In the genomic region with DNA sequence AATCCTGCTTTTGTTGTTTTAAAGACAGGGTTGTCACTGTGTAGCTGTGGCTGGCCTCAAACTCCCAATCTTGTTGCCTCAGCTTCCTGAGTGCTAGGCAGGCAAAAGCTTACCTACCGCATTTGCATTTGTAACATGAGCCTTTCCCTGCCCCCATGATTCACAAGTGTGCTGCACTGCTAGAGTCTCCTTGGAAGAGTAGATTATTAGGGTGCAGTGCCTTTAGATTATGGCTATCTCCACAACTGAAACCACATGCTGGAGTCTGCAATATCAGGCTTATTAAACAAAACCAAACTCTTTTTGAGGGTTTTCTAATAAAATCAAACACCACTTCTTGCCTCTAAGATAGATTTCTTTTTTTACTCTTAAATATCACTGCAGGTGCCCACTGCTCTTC, we compare ENCODE assay signal across 12 mouse cellular contexts. TPM values are rescaled to one million over a fixed set of nuclear protein-coding genes. Genes with fewer than 3 reads are reported as not detected.
DNase-seq lines count a peak whose midpoint lies in the region; ATAC-seq lines count a peak whose summit lies in the region.
"Had no signal": no experiment of that assay in that cellular context is flagged by ENCODE, and none has a peak within 500 bp of the region (broad histone marks: within the 10 kb centered on the region; RNA-seq: fewer than 3 reads in every experiment).

No protein-coding gene starts in this region.

- H3K36me3 ChIP-seq in megakaryocyte, embryonic 14.5 days (replicated peaks; ENCODE audit: low read length) = peaks cover 90% of the 10 kb centered on the region
- peaks cover 88% of the 10 kb centered on the region for H3K36me3 ChIP-seq in liver, embryonic 15.5 days (replicated peaks)
- peaks cover 16% of the 10 kb centered on the region for H3K36me3 ChIP-seq in hindbrain, embryonic 13.5 days
- H3K36me3 ChIP-seq: intestine, embryonic 15.5 days had no signal

- H3K9ac ChIP-seq in liver, embryonic 15.5 days = no peak overlapping the region
- no peak overlapping the region for H3K9ac ChIP-seq in hindbrain, embryonic 13.5 days
- H3K9ac ChIP-seq: forebrain, postnatal 0 days; intestine, embryonic 15.5 days had no signal

- intact Hi-C loops in left cerebral cortex, postnatal 25 days (cut with DNase I) = no loop called here

- no peaks in the 10 kb centered on the region for H3K27me3 ChIP-seq in megakaryocyte, embryonic 14.5 days (replicated peaks)
- H3K27me3 ChIP-seq in liver, embryonic 15.5 days = no peaks in the 10 kb centered on the region
- no peaks in the 10 kb centered on the region for H3K27me3 ChIP-seq in hindbrain, embryonic 13.5 days
- H3K27me3 ChIP-seq: intestine, embryonic 15.5 days had no signal

- ATAC-seq in megakaryocyte, adult 5-6 weeks (ENCODE audit: poor library complexity, severe bottlenecking) = no peak
- peak; percentile 69 for ATAC-seq in liver, embryonic 15.5 days (ENCODE audit: insufficient read depth)
- ATAC-seq in hindbrain, embryonic 13.5 days (ENCODE audit: low FRiP score) = no peak
- no peak for ATAC-seq in monocyte, adult 5-6 weeks (replicated peaks; ENCODE audit: insufficient number of reproducible peaks, low FRiP score, low TSS enrichment, poor library complexity, severe bottlenecking)
- ATAC-seq: forebrain, postnatal 0 days; intestine, embryonic 15.5 days had no signal

- peak; percentile 60 for DNase-seq in MEL-GATA-1-ER (ENCODE audit: extremely low read depth, low read depth)
- peak; percentile 33 for DNase-seq in embryo, embryonic 11 days
- DNase-seq in left cerebral cortex, postnatal 25 days (ENCODE audit: low spot score in 2 of 2) = no peak
- DNase-seq: forebrain, postnatal 0 days; kidney, postnatal 25 days had no signal

- H3K4me3 ChIP-seq in megakaryocyte, embryonic 14.5 days (replicated peaks) = peak overlapping the region; percentile 60
- no peak overlapping the region for H3K4me3 ChIP-seq in liver, embryonic 15.5 days (replicated peaks)
- H3K4me3 ChIP-seq in hindbrain, embryonic 13.5 days = no peak overlapping the region
- H3K4me3 ChIP-seq: intestine, embryonic 15.5 days; left cerebral cortex, adult 2 months had no signal

- peak overlapping the region; percentile 76 for H3K27ac ChIP-seq in liver, embryonic 15.5 days (replicated peaks)
- no peak overlapping the region for H3K27ac ChIP-seq in hindbrain, embryonic 13.5 days
- H3K27ac ChIP-seq: intestine, embryonic 15.5 days; left cerebral cortex, adult 2 months had no signal

- H3K4me1 ChIP-seq in megakaryocyte, embryonic 14.5 days = peaks cover 71% of the 10 kb centered on the region
- peaks cover 75% of the 10 kb centered on the region for H3K4me1 ChIP-seq in liver, embryonic 15.5 days (replicated peaks)
- peaks cover 76% of the 10 kb centered on the region for H3K4me1 ChIP-seq in hindbrain, embryonic 13.5 days (replicated peaks)
- H3K4me1 ChIP-seq: intestine, embryonic 15.5 days had no signal

- WGBS in liver, embryonic 15.5 days (ENCODE audit: insufficient replicate concordance) = 12% methylated on average over 1 of the region's 1 CpGs
- WGBS in hindbrain, embryonic 13.5 days = 28% methylated on average over 1 of the region's 1 CpGs

- H3K4me2 ChIP-seq in liver, embryonic 15.5 days = peak overlapping the region; percentile 33; the same call in 1 of the 2 replicates
- no peak overlapping the region for H3K4me2 ChIP-seq in hindbrain, embryonic 13.5 days
- H3K4me2 ChIP-seq: intestine, embryonic 15.5 days had no signal

- H3K9me3 ChIP-seq in megakaryocyte, embryonic 14.5 days = no peaks in the 10 kb centered on the region
- no peaks in the 10 kb centered on the region for H3K9me3 ChIP-seq in liver, embryonic 15.5 days (replicated peaks)
- H3K9me3 ChIP-seq in hindbrain, embryonic 13.5 days = no peaks in the 10 kb centered on the region
- H3K9me3 ChIP-seq: intestine, embryonic 15.5 days had no signal

RNA-seq across cellular contexts. Expression of a gene that starts 59.5 kb away (rescaled TPM):
- 6.7 and 7.0 TPM in 2 replicates for polyA plus RNA-seq in megakaryocyte, embryonic 14.5 days (2012; ENCODE audit: insufficient read depth, low replicate concordance)
- total RNA-seq in megakaryocyte, adult 5-6 weeks (2015) = 37.2 and 37.5 TPM in 2 replicates
- total RNA-seq in megakaryocyte, adult 5-6 weeks (2017) = 31.4 and 32.1 TPM in 2 replicates
- 31.7 and 35.7 TPM in 2 replicates for polyA plus RNA-seq in liver, embryonic 15.5 days (2015; fragmentation: Nextera tagmentation; extraction: Ambion mirVana)
- 101 and 103 TPM in 2 replicates for polyA plus RNA-seq in hindbrain, embryonic 13.5 days (2015; fragmentation: Nextera tagmentation; extraction: Ambion mirVana)
- total RNA-seq in left cerebral cortex, postnatal 25 days (2021) = 100 to 1,000 TPM; 112 to 114 TPM
- 43.7 to 71.1 TPM (median 44.2 TPM) in 3 replicates for total RNA-seq in monocyte, adult 5-6 weeks (2017)

Comparison
In these comparisons a context has a peak if more than half of its experiments do, and no peak if none do; other contexts are left out.
1. DNase-seq: peak in MEL-GATA-1-ER (single experiment) and embryo, embryonic 11 days (single experiment); none in left cerebral cortex, postnatal 25 days (0 of 2).